Mouse (Mus musculus): ENCODE measurements around the gene Batf. TPM values are rescaled to one million over a fixed set of nuclear protein-coding genes. Genes with fewer than 3 reads are reported as not detected.

Batf gene
- total and polyA plus RNA-seq, 3 experiments, result 14.4 to 19.9 TPM; not detected in 1

GRCm38 (mm10) chr12:85705002-85705830 is 18.7 kb downstream of the Batf start:
- peak overlapping the region; percentile 80 for H3K27ac ChIP-seq (ENCODE audit: control insufficient read depth, low read depth, low read length)
- no peaks in the 10 kb centered on the region; the same call in 1 of the 2 replicates for H3K79me2 ChIP-seq (ENCODE audit: control insufficient read depth, insufficient read depth, low read length, poor library complexity)
- peak overlapping the region; percentile 65 to 75 for H3K4me3 ChIP-seq (ENCODE audit: control insufficient read depth in 1 of 2, insufficient read depth in 1 of 2, low read depth in 2 of 2, low read length in 2 of 2)
- H3K4me1 ChIP-seq (ENCODE audit: control insufficient read depth in 1 of 2, insufficient read depth in 2 of 2, low read length in 2 of 2), result peaks cover 3 to 15% of the 10 kb centered on the region in 2 experiments; a peak in 3 of 4 replicates
- no peaks in the 10 kb centered on the region for H3K9me3 ChIP-seq (replicated peaks; ENCODE audit: insufficient read depth, low read length)
- peak; percentile 93 for DNase-seq (ENCODE audit: low read depth, low spot score)
- no peaks in the 10 kb centered on the region for H3K27me3 ChIP-seq (ENCODE audit: control insufficient read depth in 1 of 2, insufficient read depth in 2 of 2, low read length in 2 of 2)
- peak overlapping the region; percentile 81 for H3K9ac ChIP-seq (ENCODE audit: control insufficient read depth, low read depth, low read length, poor library complexity, severe bottlenecking)
- peaks cover 0 to 3% of the 10 kb centered on the region in 2 experiments; a peak in 1 of 4 replicates for H3K36me3 ChIP-seq (ENCODE audit: control insufficient read depth in 1 of 2, insufficient read depth in 2 of 2, low read length in 2 of 2)
- TF ChIP-seq GATA1 (IDR thresholded peaks at IDR 0.05; ENCODE audit: low read depth, low read length), result no peak
- no peak for TF ChIP-seq ZKSCAN1 (IDR thresholded peaks at IDR 0.05; ENCODE audit: low read depth, low read length)
- no peak for TF ChIP-seq EP300 (IDR thresholded peaks at IDR 0.05; ENCODE audit: low read depth in 1 of 2, low read length in 2 of 2)
- TF ChIP-seq KAT2A (conservative IDR thresholded peaks at IDR 0.05; ENCODE audit: low read depth, low read length), result no peak; the same call in 1 of the 2 replicates
- peak; percentile 78 for TF ChIP-seq POLR2AphosphoS2 (IDR thresholded peaks at IDR 0.05; ENCODE audit: low read length)
- peak; percentile 53 for TF ChIP-seq TBP (IDR thresholded peaks at IDR 0.05; ENCODE audit: low read depth, low read length)
- no peak for TF ChIP-seq SMC3 (IDR thresholded peaks at IDR 0.05; ENCODE audit: low read depth, low read length)
- TF ChIP-seq RAD21 (IDR thresholded peaks at IDR 0.05; ENCODE audit: low read depth, low read length), result no peak
- TF ChIP-seq ELF1 (IDR thresholded peaks at IDR 0.05; ENCODE audit: low read depth, low read length), result peak; percentile 56; the same call in 1 of the 2 replicates
- TF ChIP-seq NRF1 (IDR thresholded peaks at IDR 0.05; ENCODE audit: insufficient read depth, low read depth, low read length, poor library complexity, severe bottlenecking), result no peak
- peak; percentile 17; the same call in 1 of the 2 replicates for TF ChIP-seq TCF12 (IDR thresholded peaks at IDR 0.05; ENCODE audit: low read depth, low read length)
- peak; percentile 84 to 95 for TF ChIP-seq POLR2A (IDR thresholded peaks at IDR 0.05; ENCODE audit: control insufficient read depth in 1 of 2, insufficient read depth in 1 of 2, low read depth in 1 of 2, low read length in 2 of 2, poor library complexity in 1 of 2)
- TF ChIP-seq UBTF (IDR thresholded peaks at IDR 0.05; ENCODE audit: borderline replicate concordance, insufficient read depth, low read depth, low read length), result no peak
- TF ChIP-seq NELFE (IDR thresholded peaks at IDR 0.05; ENCODE audit: low read depth, low read length), result peak; percentile 90
- TF ChIP-seq CHD2 (IDR thresholded peaks at IDR 0.05; ENCODE audit: low read length), result no peak
- no peak for TF ChIP-seq MAX (IDR thresholded peaks at IDR 0.05; ENCODE audit: low read length)
- peak; percentile 12; the same call in 1 of the 2 replicates for TF ChIP-seq USF1 (IDR thresholded peaks at IDR 0.05; ENCODE audit: low read depth, low read length)
- no peak for TF ChIP-seq USF2 (IDR thresholded peaks at IDR 0.05; ENCODE audit: borderline replicate concordance in 1 of 2, insufficient read depth in 1 of 2, low read depth in 1 of 2, low read length in 2 of 2)
- TF ChIP-seq MAFK (IDR thresholded peaks at IDR 0.05; ENCODE audit: borderline replicate concordance, low read depth, low read length), result no peak
- TF ChIP-seq ETS1 (IDR thresholded peaks at IDR 0.05; ENCODE audit: low read depth, low read length), result no peak; the same call in 1 of the 2 replicates
- no peak for TF ChIP-seq TAL1 (IDR thresholded peaks at IDR 0.05; ENCODE audit: low read length)
- no peak for TF ChIP-seq MYC (IDR thresholded peaks at IDR 0.05; ENCODE audit: low read depth, low read length)
- TF ChIP-seq CTCF (IDR thresholded peaks at IDR 0.05 in 2 of 3, conservative IDR thresholded peaks at IDR 0.05 in 1 of 3; ENCODE audit: control insufficient read depth in 1 of 3, insufficient read depth in 1 of 3, low read depth in 2 of 3, low read length in 3 of 3, poor library complexity in 1 of 3, severe bottlenecking in 1 of 3), result peak in 2 of 3 experiments; percentile 11 to 32; a peak in 2 of 6 replicates
- peak; percentile 57; the same call in 1 of the 2 replicates for TF ChIP-seq SIN3A (IDR thresholded peaks at IDR 0.05; ENCODE audit: low read length)
- TF ChIP-seq CHD1 (IDR thresholded peaks at IDR 0.05; ENCODE audit: low read depth, low read length), result no peak
- TF ChIP-seq POLR2AphosphoS5 (IDR thresholded peaks at IDR 0.05; ENCODE audit: borderline replicate concordance, low read depth, low read length), result no peak
- no peak for TF ChIP-seq BHLHE40 (IDR thresholded peaks at IDR 0.05; ENCODE audit: borderline replicate concordance, low read depth, low read length)
- no peak for TF ChIP-seq GABPA (IDR thresholded peaks at IDR 0.05; ENCODE audit: low read depth, low read length)
- no peak for TF ChIP-seq RCOR1 (IDR thresholded peaks at IDR 0.05; ENCODE audit: low read depth, low read length)
- TF ChIP-seq JUND (IDR thresholded peaks at IDR 0.05; ENCODE audit: low read depth, low read length), result no peak
- peak; percentile 30; the same call in 1 of the 2 replicates for TF ChIP-seq MAZ (IDR thresholded peaks at IDR 0.05; ENCODE audit: low read depth, low read length)
- no peak for TF ChIP-seq E2F4 (IDR thresholded peaks at IDR 0.05; ENCODE audit: borderline replicate concordance, low read depth, low read length)
- TF ChIP-seq ZMIZ1 (IDR thresholded peaks at IDR 0.05; ENCODE audit: low read depth, low read length), result peak; percentile 74; the same call in 1 of the 2 replicates
- peak; percentile 48 for TF ChIP-seq MXI1 (IDR thresholded peaks at IDR 0.05; ENCODE audit: low read depth, low read length)
- TF ChIP-seq ZC3H11A (IDR thresholded peaks at IDR 0.05; ENCODE audit: low read depth, low read length), result no peak
- no peak for TF ChIP-seq MYB (IDR thresholded peaks at IDR 0.05; ENCODE audit: low read depth, low read length)
